Mouse (Mus musculus): ENCODE measurements around the gene Ahsa1. TPM values are rescaled to one million over a fixed set of nuclear protein-coding genes. Genes with fewer than 3 reads are reported as not detected.
"Not testable (repeated sequence)": the region's sequence is repeated elsewhere in the genome, so short reads cannot be mapped to it uniquely, and the experiment has no call there.

Gene Ahsa1
- polyA plus RNA-seq, 1 experiment from 2014 or later: 216 TPM

GRCm38 (mm10) chr12:87260562-87260961, 5.7 kb upstream of the Ahsa1 start:
- no peaks in the 10 kb centered on the region for H3K9me3 ChIP-seq (replicated peaks)
- H3K27ac ChIP-seq: no peak overlapping the region
- 98% methylated on average over 8 of the region's 8 CpGs for WGBS
- no peak for ATAC-seq
- H3K27me3 ChIP-seq: no peaks in the 10 kb centered on the region
- peaks cover 76% of the 10 kb centered on the region for H3K36me3 ChIP-seq (ENCODE audit: poor library complexity, severe bottlenecking)
- no peak overlapping the region for H3K9ac ChIP-seq
- H3K4me2 ChIP-seq: no peak overlapping the region
- H3K4me3 ChIP-seq: no peak overlapping the region
- H3K4me1 ChIP-seq: peaks cover 12% of the 10 kb centered on the region

DNA sequence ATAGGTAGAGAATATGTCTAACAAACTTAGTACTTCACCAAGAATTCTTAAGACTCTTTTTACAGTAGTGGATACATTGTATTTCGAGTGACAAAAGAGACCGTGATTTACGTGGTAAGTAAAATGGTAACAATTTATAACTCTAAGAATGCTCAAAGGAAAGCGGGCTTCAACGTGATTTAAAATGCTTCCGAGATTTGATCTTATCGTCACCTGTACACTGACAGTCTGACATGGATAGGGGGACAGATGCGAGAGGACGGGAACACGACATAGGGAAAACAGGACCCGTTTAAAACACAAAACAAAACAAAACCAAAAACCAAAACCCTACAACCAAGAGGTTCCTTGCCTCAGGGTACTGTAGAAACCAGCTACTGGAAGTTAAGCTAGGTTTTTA, 835 bp upstream of the Ahsa1 start:
- WGBS: 22% methylated on average over 11 of the region's 11 CpGs
- H3K27me3 ChIP-seq: no peaks in the 10 kb centered on the region
- peak overlapping the region; percentile 83 for H3K4me3 ChIP-seq
- peak overlapping the region; percentile 90 for H3K9ac ChIP-seq
- no peak for ATAC-seq
- H3K4me1 ChIP-seq: peaks cover 27% of the 10 kb centered on the region
- peak overlapping the region; percentile 71 for H3K27ac ChIP-seq
- H3K36me3 ChIP-seq (ENCODE audit: poor library complexity, severe bottlenecking): peaks cover 50% of the 10 kb centered on the region
- H3K4me2 ChIP-seq: peak overlapping the region; percentile 67
- no peaks in the 10 kb centered on the region for H3K9me3 ChIP-seq (replicated peaks)

- peaks cover 27% of the 10 kb centered on the region for H3K4me1 ChIP-seq
- H3K4me3 ChIP-seq: peak overlapping the region; percentile 83
- no peaks in the 10 kb centered on the region for H3K9me3 ChIP-seq (replicated peaks)
- peak overlapping the region; percentile 83 for H3K27ac ChIP-seq
- H3K4me2 ChIP-seq: peak overlapping the region; percentile 97
- WGBS: under 1% methylated on average over 31 of the region's 31 CpGs
- peaks cover 50% of the 10 kb centered on the region for H3K36me3 ChIP-seq (ENCODE audit: poor library complexity, severe bottlenecking)
- no peaks in the 10 kb centered on the region for H3K27me3 ChIP-seq
- H3K9ac ChIP-seq: peak overlapping the region; percentile 93
- peak; percentile 66 for ATAC-seq
Observed at GRCm38 (mm10) chr12:87266827-87267603, 736 bp downstream of the Ahsa1 start.

- Histone ChIP-seq H3K9ac (peak overlapping the region; percentile 93), H3K27me3 (no peaks in the 10 kb centered on the region), H3K36me3 (ENCODE audit: poor library complexity, severe bottlenecking) (peaks cover 52% of the 10 kb centered on the region), H3K27ac (no peak overlapping the region), H3K9me3 (replicated peaks) (no peaks in the 10 kb centered on the region), H3K4me2 (peak overlapping the region; percentile 97), H3K4me3 (peak overlapping the region; percentile 83), H3K4me1 (peaks cover 27% of the 10 kb centered on the region)
- ATAC-seq: no peak
- 24% methylated on average over 4 of the region's 4 CpGs for WGBS
Observed at GRCm38 (mm10) chr12:87267682-87268081, 1.4 kb downstream of the Ahsa1 start.

- H3K36me3 ChIP-seq (ENCODE audit: poor library complexity, severe bottlenecking): peaks cover 68% of the 10 kb centered on the region
- H3K4me1 ChIP-seq: peaks cover 4% of the 10 kb centered on the region; the same call in 1 of the 2 replicates
- no peak overlapping the region for H3K9ac ChIP-seq
- H3K27me3 ChIP-seq: no peaks in the 10 kb centered on the region
- no peak for ATAC-seq
- H3K9me3 ChIP-seq (replicated peaks): no peaks in the 10 kb centered on the region
- no peak overlapping the region for H3K4me2 ChIP-seq
- 92% methylated on average over 9 of the region's 9 CpGs for WGBS
- H3K4me3 ChIP-seq: no peak overlapping the region
- H3K27ac ChIP-seq: no peak overlapping the region
Observed at GRCm38 (mm10) chr12:87274853-87275831, 8.9 kb downstream of the Ahsa1 start.

DNA sequence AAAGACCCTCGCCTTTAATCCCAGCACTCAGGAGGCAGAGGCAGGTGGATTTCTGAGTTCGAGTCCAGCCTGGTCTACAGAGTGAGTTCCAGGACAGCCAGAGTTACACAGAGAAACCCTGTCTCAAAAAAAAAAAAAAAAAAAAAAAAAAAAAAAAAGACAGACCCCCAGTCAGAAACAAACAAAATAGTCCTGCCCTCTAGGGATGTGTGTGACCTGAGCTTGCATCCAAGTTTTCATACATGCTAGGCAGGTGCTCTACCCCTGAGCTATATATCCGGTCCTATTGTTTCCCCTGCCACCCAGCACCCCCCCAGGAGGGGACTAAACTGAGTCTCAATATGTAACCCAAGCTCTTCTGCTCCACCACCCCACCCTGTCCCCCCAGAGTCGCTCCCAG, 11.0 kb downstream of the Ahsa1 start:
- H3K4me1 ChIP-seq; H3K4me2 ChIP-seq; ATAC-seq; H3K9me3 ChIP-seq (replicated peaks); H3K9ac ChIP-seq; H3K27ac ChIP-seq; H3K27me3 ChIP-seq; H3K4me3 ChIP-seq: not testable (repeated sequence)
- H3K36me3 ChIP-seq (ENCODE audit: poor library complexity, severe bottlenecking): peaks cover 47% of the 10 kb centered on the region
- 94% methylated on average over 4 of the region's 4 CpGs for WGBS

DNA sequence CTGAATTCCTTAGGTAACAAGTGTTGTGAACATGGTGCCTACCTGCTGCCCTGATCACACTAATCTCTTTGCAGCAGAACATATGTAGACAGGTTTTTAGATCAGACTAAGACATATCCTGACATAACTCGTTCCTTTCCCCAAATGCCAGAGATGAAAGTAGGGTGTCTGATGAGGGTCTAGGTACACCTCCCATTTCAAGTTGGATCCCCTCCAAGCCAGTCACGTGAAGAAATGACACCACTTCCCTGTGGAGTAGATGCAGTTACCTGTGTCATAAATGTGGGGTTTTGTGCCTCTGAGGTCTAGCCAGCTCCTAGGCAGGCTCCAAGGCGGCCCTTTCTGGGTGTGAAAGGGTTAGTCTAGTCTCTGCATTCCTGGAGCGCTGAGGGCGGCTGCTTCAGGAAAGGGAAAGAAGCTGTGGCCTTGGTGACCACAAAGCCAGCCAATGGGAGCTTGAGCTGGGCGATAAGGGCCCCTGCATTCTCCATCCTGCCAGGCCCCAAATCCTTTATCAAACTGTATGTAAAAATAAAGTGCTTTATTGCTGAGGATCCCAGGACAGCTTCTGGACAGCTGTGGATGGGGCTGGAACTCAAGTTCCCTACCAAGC, 11.9 kb downstream of the Ahsa1 start:
- WGBS: 23% methylated on average over 6 of the region's 6 CpGs

GRCm38 (mm10) chr12:87279350-87279749, 13.1 kb downstream of the Ahsa1 start:
- H3K9ac ChIP-seq: no peak overlapping the region
- no peak overlapping the region for H3K27ac ChIP-seq
- no peak for ATAC-seq
- H3K36me3 ChIP-seq (ENCODE audit: poor library complexity, severe bottlenecking): peaks cover 26% of the 10 kb centered on the region
- no peaks in the 10 kb centered on the region for H3K27me3 ChIP-seq
- no peak overlapping the region for H3K4me3 ChIP-seq
- WGBS: 71% methylated on average over 3 of the region's 3 CpGs
- H3K4me1 ChIP-seq: peaks cover 4% of the 10 kb centered on the region; the same call in 1 of the 2 replicates
- no peaks in the 10 kb centered on the region for H3K9me3 ChIP-seq (replicated peaks)
- H3K4me2 ChIP-seq: no peak overlapping the region

More for the DNA sequence above, 11.9 kb downstream of the Ahsa1 start:
- ATAC-seq: no peak
- H3K27me3 ChIP-seq: no peaks in the 10 kb centered on the region
- H3K36me3 ChIP-seq (ENCODE audit: poor library complexity, severe bottlenecking): peaks cover 37% of the 10 kb centered on the region
- H3K4me2 ChIP-seq: no peak overlapping the region
- H3K4me3 ChIP-seq: no peak overlapping the region
- H3K27ac ChIP-seq: no peak overlapping the region
- no peak overlapping the region for H3K9ac ChIP-seq
- no peaks in the 10 kb centered on the region for H3K9me3 ChIP-seq (replicated peaks)
- peaks cover 4% of the 10 kb centered on the region; the same call in 1 of the 2 replicates for H3K4me1 ChIP-seq

DNA sequence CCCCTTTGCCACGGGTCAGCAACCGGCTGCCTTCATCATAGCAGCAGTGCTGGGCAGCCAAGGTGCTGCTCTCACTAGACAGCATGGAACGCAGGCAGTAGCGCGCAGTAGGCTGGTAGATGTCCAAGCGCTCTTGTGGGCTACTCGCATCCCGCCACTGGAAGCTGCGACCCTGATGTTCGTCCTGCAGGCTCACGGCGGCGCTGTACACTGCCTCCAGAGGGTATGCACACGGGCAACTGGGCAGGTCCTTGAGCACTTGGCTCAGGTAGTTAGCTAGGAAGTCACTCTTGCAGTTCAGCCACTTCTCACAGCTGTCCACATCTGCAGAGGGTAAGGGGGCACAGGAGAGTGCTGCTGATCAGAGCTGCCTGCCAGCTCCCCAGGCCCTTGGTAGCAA, 13.6 kb downstream of the Ahsa1 start:
- H3K4me2 ChIP-seq: no peak overlapping the region
- H3K36me3 ChIP-seq (ENCODE audit: poor library complexity, severe bottlenecking): peaks cover 21% of the 10 kb centered on the region
- no peak overlapping the region for H3K9ac ChIP-seq
- no peak overlapping the region for H3K27ac ChIP-seq
- no peaks in the 10 kb centered on the region for H3K27me3 ChIP-seq
- ATAC-seq: no peak
- no peak overlapping the region for H3K4me3 ChIP-seq
- H3K9me3 ChIP-seq (replicated peaks): no peaks in the 10 kb centered on the region
- H3K4me1 ChIP-seq: peaks cover 4% of the 10 kb centered on the region; the same call in 1 of the 2 replicates
- WGBS: 35% methylated on average over 14 of the region's 14 CpGs

GRCm38 (mm10) chr12:87281766-87282165, 15.5 kb downstream of the Ahsa1 start:
- Histone ChIP-seq H3K4me1 (peaks cover 4% of the 10 kb centered on the region; the same call in 1 of the 2 replicates), H3K36me3 (ENCODE audit: poor library complexity, severe bottlenecking) (peaks cover 2% of the 10 kb centered on the region; the same call in 1 of the 2 replicates), H3K9ac (no peak overlapping the region), H3K4me3 (no peak overlapping the region), H3K9me3 (replicated peaks) (no peaks in the 10 kb centered on the region), H3K27ac (no peak overlapping the region), H3K4me2 (no peak overlapping the region), H3K27me3 (no peaks in the 10 kb centered on the region)
- ATAC-seq: no peak
- 93% methylated on average over 1 of the region's 1 CpGs for WGBS

DNA sequence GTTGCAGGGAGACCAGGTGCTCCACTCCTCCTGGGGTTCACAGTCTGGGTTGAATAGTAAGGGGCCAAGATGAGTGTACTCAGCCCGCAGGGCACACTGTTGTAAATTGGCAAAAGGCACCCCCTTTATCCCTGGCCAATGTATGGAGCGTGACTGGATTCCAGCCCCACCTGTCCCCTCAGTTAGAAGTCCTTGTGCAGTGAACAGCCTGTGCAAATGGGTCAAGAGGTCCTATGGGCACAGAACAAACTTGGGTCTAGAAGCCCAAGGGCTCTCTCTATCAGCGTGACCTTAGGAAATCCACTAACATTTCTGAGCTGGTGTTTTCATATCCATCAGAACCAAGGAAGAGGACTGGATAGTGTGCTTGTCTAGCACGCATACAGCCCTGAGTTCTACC, 16.5 kb downstream of the Ahsa1 start:
- H3K4me3 ChIP-seq: no peak overlapping the region
- no peaks in the 10 kb centered on the region for H3K27me3 ChIP-seq
- H3K9ac ChIP-seq: no peak overlapping the region
- H3K4me2 ChIP-seq: no peak overlapping the region
- H3K27ac ChIP-seq: no peak overlapping the region
- peaks cover 4% of the 10 kb centered on the region; the same call in 1 of the 2 replicates for H3K4me1 ChIP-seq
- 95% methylated on average over 4 of the region's 4 CpGs for WGBS
- H3K36me3 ChIP-seq (ENCODE audit: poor library complexity, severe bottlenecking): no peaks in the 10 kb centered on the region
- no peak for ATAC-seq
- no peaks in the 10 kb centered on the region for H3K9me3 ChIP-seq (replicated peaks)

Measured in forebrain, embryonic 13.5 days (tissue).